Mouse (Mus musculus): ENCODE results near the gene Thap4.
"Not testable (repeated sequence)": the region's sequence is repeated elsewhere in the genome, so short reads cannot be mapped to it uniquely, and the experiment has no call there.

Gene Thap4

DNA sequence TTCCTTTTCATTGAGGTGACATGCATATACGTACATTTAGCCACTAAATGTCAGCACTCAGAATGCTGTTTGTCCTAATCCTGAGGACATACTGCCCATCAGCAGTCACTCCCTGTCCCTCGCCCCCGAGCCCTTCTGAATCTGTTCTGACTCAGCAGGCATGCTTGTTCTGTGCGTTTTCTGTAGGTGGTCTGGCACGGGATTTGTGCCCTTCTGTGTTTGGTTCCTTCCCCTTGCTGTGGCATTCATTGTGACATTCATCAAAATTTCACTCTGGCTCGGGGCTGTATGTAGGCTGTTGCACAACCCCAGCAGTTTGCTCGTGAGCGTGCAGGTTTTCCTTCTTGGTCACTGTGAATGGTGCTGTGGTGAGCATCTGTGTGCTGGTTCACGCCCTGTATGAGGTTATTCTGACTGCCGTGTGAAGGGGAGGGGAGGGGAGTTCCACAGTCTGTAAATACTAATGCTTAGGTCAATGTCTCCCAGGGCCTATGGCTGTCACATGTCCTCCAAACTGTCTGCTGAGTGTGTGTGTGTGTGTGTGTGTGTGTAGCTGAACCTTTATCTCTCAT lies 62.8 kb downstream of the Thap4 start:
- DNase-seq (ENCODE audit: extremely low read depth, low read depth), result no peak

DNA sequence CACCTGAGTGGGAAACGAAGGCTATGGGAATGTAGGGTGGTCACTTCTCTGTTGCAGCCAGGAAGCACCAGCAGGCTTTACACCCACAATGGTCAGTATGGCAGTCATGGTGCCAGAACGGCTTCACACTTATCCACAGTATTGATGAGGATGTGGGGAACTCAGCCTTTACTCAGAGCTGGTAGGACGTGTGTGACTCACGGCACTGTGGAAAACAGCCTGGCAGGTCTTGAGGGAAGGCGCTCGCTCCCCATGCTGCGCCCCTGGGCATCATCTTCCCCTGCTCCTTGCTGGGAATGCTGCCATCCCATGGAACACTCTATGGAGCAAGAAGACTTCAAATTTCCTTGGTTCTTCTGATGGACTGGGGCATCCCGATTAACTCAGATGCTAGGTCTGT lies 63.6 kb downstream of the Thap4 start:
- no peak for DNase-seq (ENCODE audit: extremely low read depth, low read depth)

- no peak for DNase-seq (ENCODE audit: extremely low read depth, low read depth)
These were observed 64.7 kb downstream of the Thap4 start for GRCm38 (mm10) chr1:93689901-93690496.

DNA sequence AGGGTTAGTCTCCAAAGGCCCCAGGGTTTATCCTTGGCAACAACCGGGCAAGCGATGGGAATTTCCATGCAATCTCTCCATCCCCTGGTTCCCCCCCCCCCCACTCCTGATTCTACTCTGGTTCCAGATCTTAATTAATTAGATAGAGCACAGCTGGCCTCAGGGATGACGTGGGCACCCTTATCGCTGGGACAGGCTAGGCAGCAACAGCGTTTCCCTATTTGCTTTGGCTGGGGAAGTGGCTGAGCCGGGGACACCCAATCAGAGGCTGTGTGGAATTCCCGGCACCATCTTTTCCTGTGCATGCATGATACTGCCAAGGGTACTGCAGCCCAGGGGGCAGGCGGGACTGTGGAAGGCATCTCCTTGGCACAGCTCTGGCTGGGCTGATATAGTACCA lies 66.5 kb downstream of the Thap4 start:
- peak; percentile 47 for DNase-seq (ENCODE audit: extremely low read depth, low read depth)

- DNase-seq (ENCODE audit: extremely low read depth, low read depth), result no peak
These were observed 67.7 kb downstream of the Thap4 start for GRCm38 (mm10) chr1:93686961-93687320.

DNA sequence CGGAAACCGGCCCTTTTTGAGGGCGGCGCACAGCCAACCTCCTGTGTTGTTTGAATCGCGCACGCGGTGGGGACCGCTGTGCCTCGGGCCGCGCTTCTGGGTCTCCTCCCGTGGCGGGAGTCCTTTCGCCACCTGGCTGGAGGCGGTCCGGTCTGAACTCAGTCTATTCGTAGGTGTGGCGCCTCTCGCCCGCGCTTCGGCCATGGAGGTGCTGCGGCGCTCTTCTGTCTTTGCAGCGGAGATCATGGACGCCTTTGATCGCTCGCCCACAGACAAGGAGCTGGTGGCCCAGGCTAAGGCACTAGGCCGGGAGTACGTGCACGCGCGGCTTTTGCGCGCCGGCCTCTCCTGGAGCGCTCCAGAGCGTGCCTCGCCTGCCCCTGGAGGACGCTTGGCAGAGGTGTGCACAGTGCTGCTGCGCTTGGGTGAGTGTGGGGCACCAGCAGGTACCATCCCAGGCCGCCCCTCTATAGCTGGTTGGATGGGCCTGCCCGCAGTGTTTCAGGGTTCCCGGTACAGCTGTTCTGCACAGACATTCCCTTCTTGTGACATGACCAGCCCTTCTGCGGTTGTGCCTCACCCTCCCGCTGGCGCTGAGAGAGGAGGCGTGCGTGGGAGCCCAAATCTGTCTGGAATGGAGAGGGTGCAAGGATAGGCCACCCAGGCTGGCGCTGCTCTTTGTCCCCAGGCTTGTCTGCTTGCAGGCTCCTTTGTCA lies 68.3 kb downstream of the Thap4 start:
- DNase-seq (ENCODE audit: extremely low read depth, low read depth), result no peak

DNA sequence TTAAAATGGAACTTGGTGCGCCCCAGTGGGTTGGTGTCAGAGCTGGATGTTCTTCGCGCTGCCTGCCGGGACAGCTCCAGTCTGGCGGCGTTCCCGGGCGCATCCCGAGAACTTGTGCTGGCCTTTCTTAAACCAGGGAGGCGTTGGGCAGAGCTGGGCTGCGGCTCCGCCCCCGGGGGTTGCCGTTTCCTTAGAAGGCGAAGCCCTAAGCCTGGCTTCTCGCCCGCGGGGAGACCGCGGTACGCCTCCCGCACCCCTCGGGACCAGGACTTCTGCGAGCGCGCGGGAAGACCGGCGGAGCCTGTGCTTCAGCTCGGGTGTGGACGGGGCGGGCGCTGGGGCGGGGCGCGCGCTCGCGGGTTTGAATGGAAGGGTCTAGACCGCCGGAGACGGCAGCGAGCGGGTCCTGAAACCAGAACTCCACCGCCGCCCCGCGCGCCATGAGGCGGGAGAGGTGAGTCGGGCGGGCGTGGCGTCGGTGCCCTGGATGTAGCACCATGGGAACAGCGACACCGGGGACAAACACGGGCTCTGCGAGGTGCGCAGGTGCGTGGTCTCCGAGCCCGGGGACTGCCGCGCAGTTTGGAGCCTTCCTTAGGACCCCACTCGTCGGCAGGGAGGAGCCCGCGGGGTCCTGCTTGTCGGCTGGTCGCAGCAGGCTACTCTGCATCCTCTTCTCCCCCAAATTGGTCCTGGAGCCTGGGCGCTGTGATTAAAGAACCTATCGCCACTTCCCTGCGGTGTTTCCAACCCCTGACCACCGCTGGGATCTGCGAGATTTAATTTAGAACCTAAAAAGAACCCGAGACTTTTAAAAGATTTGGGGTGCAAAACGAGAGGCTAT lies 69.0 kb downstream of the Thap4 start, which contains the start of gene Bok:
TSS of gene Bok (plus strand) at position 260 of the 844 bp plus-strand sequence.
- no peak for DNase-seq (ENCODE audit: extremely low read depth, low read depth)

DNA sequence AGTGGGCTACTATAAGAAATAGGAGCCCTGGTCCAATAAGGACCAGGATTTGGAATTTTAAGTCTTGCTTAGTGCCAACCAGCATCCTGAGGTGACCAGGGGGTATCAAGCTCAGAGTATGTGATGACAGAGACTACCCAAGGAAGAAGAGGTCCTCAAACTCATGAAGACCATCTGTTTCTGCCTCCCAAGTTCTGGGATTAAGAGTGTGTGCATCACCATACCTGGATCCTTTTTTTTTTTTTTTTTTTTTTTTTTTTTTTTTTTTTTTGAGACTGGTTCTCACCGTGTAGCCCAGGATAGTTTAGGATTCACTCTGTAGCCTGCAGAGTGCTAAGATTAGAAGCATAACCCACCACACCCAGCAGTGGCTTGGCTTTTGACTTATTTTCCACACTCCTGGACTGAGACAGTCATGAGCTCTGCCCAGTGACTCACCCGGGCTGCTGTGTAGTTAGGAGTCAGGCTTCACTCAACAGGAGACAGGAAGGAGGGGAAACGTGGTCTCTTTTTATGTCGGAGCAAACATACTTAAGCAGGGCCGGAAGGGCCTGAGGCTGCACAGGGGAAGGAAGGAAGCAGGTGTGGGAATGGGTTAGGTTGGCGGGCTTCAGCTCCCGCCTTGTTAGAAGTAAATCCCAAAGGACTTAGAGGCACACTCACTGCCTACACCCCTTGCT lies 74.6 kb downstream of the Thap4 start:
- no peak for DNase-seq (ENCODE audit: extremely low read depth, low read depth)

GRCm38 (mm10) chr1:93678386-93678785 lies 76.3 kb downstream of the Thap4 start:
- DNase-seq (ENCODE audit: extremely low read depth, low read depth), result no peak

- DNase-seq (ENCODE audit: extremely low read depth, low read depth), result no peak
These were observed 82.0 kb downstream of the Thap4 start for GRCm38 (mm10) chr1:93672682-93673081.

DNA sequence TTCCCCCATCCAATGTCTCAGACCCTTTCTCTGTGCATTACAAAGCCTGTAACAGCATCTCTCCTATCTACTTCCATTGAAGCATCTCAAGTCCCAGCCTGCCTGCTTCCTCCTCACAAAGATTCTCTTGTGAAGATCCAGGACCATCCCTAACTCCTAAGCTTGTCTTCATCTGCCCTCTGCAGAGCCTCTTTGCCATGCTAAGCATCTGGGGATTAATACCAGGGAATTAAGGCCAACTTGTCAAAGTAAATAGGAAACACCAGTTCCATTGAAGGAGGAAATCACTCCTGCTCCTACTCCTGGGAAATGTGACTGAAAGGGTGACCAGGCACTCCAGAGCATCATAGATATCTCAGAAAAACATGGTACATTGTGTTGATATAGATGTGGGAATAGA lies 84.7 kb downstream of the Thap4 start:
- no peak for DNase-seq (ENCODE audit: extremely low read depth, low read depth)

GRCm38 (mm10) chr1:93668791-93669548 lies 85.7 kb downstream of the Thap4 start:
- DNase-seq (ENCODE audit: extremely low read depth, low read depth), result no peak

GRCm38 (mm10) chr1:93667760-93668400 lies 86.8 kb downstream of the Thap4 start:
- no peak for DNase-seq (ENCODE audit: extremely low read depth, low read depth)

- DNase-seq (ENCODE audit: extremely low read depth, low read depth), result not testable (repeated sequence)
These were observed 96.1 kb downstream of the Thap4 start, which contains the start of gene Stk25 for GRCm38 (mm10) chr1:93658559-93658958. TSS of gene Stk25 (minus strand) at chr1:93658659.

DNA sequence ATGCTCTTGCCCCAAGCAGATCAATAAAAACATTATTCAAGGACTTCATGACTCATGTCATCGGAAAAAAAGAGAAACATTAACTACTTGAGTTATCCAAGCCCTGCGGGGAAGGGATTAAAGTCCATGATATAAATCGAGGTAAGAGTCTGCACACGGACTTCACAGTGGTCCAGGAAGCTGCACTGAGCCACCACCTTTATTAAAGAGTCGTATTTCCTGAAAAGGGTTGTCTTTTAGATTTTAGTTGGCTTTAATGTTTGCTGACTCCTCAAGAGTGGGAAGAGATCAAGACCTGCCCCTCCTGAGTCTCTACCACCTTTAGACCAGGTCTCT lies 97.7 kb downstream of the Thap4 start:
- DNase-seq (ENCODE audit: extremely low read depth, low read depth), result no peak

DNA sequence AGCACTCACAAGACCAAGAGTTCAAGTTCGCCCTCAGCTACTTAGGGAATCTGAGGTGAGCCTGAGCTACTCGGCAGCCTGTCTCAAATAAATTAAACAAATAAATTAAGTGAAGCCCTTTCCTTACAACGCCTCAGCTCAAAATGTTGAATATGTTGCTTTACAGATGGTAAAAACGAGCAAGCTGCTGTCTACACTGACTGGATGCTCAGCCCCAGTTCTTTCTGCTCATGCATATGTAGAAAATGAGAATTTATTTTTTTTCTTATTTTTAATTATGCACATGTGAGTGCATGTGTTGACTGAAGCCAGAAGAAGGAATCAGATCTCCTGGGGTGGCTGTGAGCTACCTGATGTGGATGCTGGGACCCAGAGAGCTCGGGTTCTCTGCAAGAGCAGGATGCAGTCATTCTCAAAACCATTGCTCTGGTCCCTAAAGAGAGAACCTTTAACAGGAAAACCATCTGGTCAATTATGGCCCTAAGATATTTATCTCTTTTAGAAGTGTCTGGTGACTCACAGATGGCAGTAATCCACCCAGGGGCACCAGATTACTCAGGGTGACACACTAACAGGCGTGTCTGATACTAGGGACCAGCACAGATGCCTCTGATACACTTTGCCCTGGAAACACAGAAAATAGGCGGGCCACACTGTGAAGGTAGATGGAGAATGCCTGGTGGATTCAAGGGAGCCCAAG lies 98.2 kb downstream of the Thap4 start:
- DNase-seq (ENCODE audit: extremely low read depth, low read depth), result no peak

DNA sequence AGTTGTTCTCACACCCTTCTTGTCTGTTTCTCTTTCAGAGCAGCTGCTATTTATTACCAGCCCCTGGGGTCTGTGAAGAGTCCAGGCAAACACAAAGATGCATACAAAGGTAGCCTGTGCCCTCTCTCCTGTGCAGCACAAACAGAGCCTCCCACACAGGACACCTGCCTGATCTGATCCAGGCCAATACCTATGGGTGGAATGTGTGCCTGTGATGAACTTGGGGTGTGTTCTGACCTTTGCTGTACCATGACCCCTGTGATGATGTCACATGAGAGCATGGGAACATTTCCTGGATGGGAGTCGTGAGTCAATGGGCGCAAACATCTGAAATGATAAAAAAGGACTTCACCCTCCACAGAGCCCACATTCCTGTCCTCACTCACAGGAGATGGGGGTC lies 99.9 kb downstream of the Thap4 start:
- no peak for DNase-seq (ENCODE audit: extremely low read depth, low read depth)

DNA sequence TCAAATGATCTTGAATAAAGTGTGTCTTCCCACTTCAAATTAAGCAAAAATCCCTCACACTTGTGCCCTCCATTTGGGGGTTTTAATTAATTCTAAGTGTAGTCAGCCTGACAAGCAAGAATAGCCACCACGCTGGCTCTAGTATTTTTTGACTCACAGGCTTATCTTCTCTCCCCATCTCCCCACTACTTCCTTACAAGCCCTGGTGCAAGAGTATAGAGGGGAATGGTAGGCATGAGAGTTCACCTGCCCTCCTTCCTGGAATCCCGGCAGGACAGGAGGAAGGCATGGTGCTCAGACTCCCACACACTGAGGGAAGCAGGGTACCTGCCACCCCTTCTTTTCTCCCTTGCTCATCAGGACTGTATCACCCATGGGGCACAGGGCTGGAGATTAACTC lies 100.4 kb downstream of the Thap4 start:
- DNase-seq (ENCODE audit: extremely low read depth, low read depth), result no peak

Measured in MEL-GATA-1-ER (cell line).